Mouse (Mus musculus) cerebellum, adult 9-10 months (tissue): ENCODE measurements around the gene Mis18a.

Experiments used
- DNase-seq: peaks from one replicate; pipeline ENCODE4 v3.0.0; 2022

Mis18a gene

GRCm38 (mm10) chr16:90727233-90728115 is at the start of gene Mis18a:
Gene Mis18a (minus strand): TSS chr16:90727404.
- DNase-seq, result peak; percentile 95

GRCm38 (mm10) chr16:90775946-90776520 is 48.8 kb upstream of the Mis18a start:
- DNase-seq, result no peak

- no peak for DNase-seq
These were observed 47.4 kb upstream of the Mis18a start for GRCm38 (mm10) chr16:90774646-90775045.

GRCm38 (mm10) chr16:90774216-90774615 is 47.0 kb upstream of the Mis18a start:
- no peak for DNase-seq

- DNase-seq, result no peak
These were observed 39.8 kb upstream of the Mis18a start for GRCm38 (mm10) chr16:90766919-90767454.

GRCm38 (mm10) chr16:90765195-90765877 is 38.1 kb upstream of the Mis18a start:
- DNase-seq, result no peak

- no peak for DNase-seq
These were observed 33.3 kb upstream of the Mis18a start for GRCm38 (mm10) chr16:90760515-90760914.

- no peak for DNase-seq
These were observed 32.1 kb upstream of the Mis18a start for GRCm38 (mm10) chr16:90759335-90759734.

- no peak for DNase-seq
These were observed 26.3 kb upstream of the Mis18a start for GRCm38 (mm10) chr16:90753386-90753941.

GRCm38 (mm10) chr16:90748169-90748568 is 21.0 kb upstream of the Mis18a start:
- DNase-seq, result no peak

- no peak for DNase-seq
These were observed 19.9 kb upstream of the Mis18a start for GRCm38 (mm10) chr16:90747143-90747542.

GRCm38 (mm10) chr16:90738092-90738956 is 11.1 kb upstream of the Mis18a start, which contains the start of gene Mrap:
Gene Mrap (plus strand): TSS chr16:90738207.
- no peak for DNase-seq

GRCm38 (mm10) chr16:90736672-90737270 is 9.6 kb upstream of the Mis18a start:
- no peak for DNase-seq

GRCm38 (mm10) chr16:90735611-90736010 is 8.4 kb upstream of the Mis18a start:
- DNase-seq, result no peak

GRCm38 (mm10) chr16:90726600-90727227 is 490 bp downstream of the Mis18a start:
- no peak for DNase-seq

- DNase-seq, result no peak
These were observed 3.2 kb downstream of the Mis18a start for GRCm38 (mm10) chr16:90724051-90724450.

GRCm38 (mm10) chr16:90710313-90710712 is 16.9 kb downstream of the Mis18a start:
- DNase-seq, result no peak

GRCm38 (mm10) chr16:90709711-90710289 is 17.4 kb downstream of the Mis18a start:
- DNase-seq, result peak; percentile 81

- DNase-seq, result no peak
These were observed 20.9 kb downstream of the Mis18a start for GRCm38 (mm10) chr16:90706279-90706678.

- DNase-seq, result no peak
These were observed 22.9 kb downstream of the Mis18a start for GRCm38 (mm10) chr16:90704161-90704825.
